Mouse (Mus musculus) embryonic facial prominence, embryonic 12.5 days (tissue): ENCODE data around the gene Zc3h6. TPM values are rescaled to one million over a fixed set of nuclear protein-coding genes. Genes with fewer than 3 reads are reported as not detected.
"Not testable (repeated sequence)": the region's sequence is repeated elsewhere in the genome, so short reads cannot be mapped to it uniquely, and the experiment has no call there.

Experiments used
- ATAC-seq: fragments of 200-750 bp; cut with Nextera tagmentation; 2 replicates; pipeline ENCODE4 v1.8.0; 2017; ENCODE audit not compliant: insufficient number of reproducible peaks, insufficient read depth, low FRiP score, low TSS enrichment
- H3K27ac ChIP-seq: fragments of 300-500 bp; sonication (generic); 2 replicates; pipeline ENCODE4 v1.5.1; 2016; ENCODE audit warnings: mild to moderate bottlenecking
- H3K27me3 ChIP-seq: fragments of 300-500 bp; sonication (generic); 2 replicates; pipeline ENCODE4 v1.6.1; 2016; ENCODE audit warnings: mild to moderate bottlenecking, moderate library complexity
- H3K36me3 ChIP-seq: fragments of 300-500 bp; sonication (generic); 2 replicates; pipeline ENCODE4 v1.6.1; 2016; ENCODE audit warnings: mild to moderate bottlenecking
- H3K4me1 ChIP-seq: fragments of 300-500 bp; sonication (generic); 2 replicates; pipeline ENCODE4 v1.6.1; 2016
- H3K4me2 ChIP-seq: fragments of 300-500 bp; sonication (generic); replicated peaks from 2 replicates; pipeline ENCODE4 v1.6.1; 2016; ENCODE audit warnings: mild to moderate bottlenecking, moderate library complexity
- H3K4me3 ChIP-seq: fragments of 300-500 bp; sonication (generic); 2 replicates; pipeline ENCODE4 v1.5.1; 2016; ENCODE audit warnings: mild to moderate bottlenecking
- H3K9ac ChIP-seq: fragments of 300-500 bp; sonication (generic); 2 replicates; pipeline ENCODE4 v1.6.1; 2016; ENCODE audit warnings: mild to moderate bottlenecking, moderate library complexity
- H3K9me3 ChIP-seq: fragments of 300-500 bp; sonication (generic); 2 replicates; pipeline ENCODE4 v1.6.1; 2016; ENCODE audit warnings: mild to moderate bottlenecking, moderate library complexity
- WGBS: fragments of 180-500 bp; shearing (Covaris S2); methylation state at CpG from one replicate; pipeline ENCODE4 v1.1.7; 2016; 5-methylcytosine and 5-hydroxymethylcytosine counted together
- polyA plus RNA-seq: library from polyadenylated mRNA; unstranded; fragments of >200 nt; fragmentation: Nextera tagmentation; extraction: Ambion mirVana; gene quantifications from 2 replicates; pipeline ENCODE4 v1.2.1, GENCODE M21; 2016

Gene Zc3h6
- polyA plus RNA-seq, 1 experiment from 2014 or later, result 3.3 TPM

GRCm38 (mm10) chr2:128967661-128968441 is 649 bp downstream of the Zc3h6 start, which contains the start of gene Gm10762:
Gm10762 (minus strand) TSS chr2:128967725.
- peak; percentile 78 for ATAC-seq
- WGBS, result under 1% methylated on average over 66 of the region's 80 CpGs

GRCm38 (mm10) chr2:128968475-128969083 is 1.4 kb downstream of the Zc3h6 start:
- no peak for ATAC-seq
- Histone ChIP-seq H3K27ac (peak overlapping the region; percentile 100), H3K4me1 (peaks cover 7% of the 10 kb centered on the region; the same call in 1 of the 2 replicates), H3K4me3 (peak overlapping the region; percentile 84), H3K36me3 (no peaks in the 10 kb centered on the region), H3K9ac (0 out of 2 replicates have a peak overlapping the region, but pooled peaks have one; percentile 98), H3K4me2 (peak overlapping the region; percentile 50), H3K27me3 (no peaks in the 10 kb centered on the region), H3K9me3 (no peaks in the 10 kb centered on the region)

More at GRCm38 (mm10) chr2:128967661-128968441, 649 bp downstream of the Zc3h6 start, which contains the start of gene Gm10762:
- Histone ChIP-seq H3K27me3 (no peaks in the 10 kb centered on the region), H3K9ac (peak within 1 kb of the TSS; percentile 98), H3K4me3 (peak within 1 kb of the TSS; percentile 84), H3K36me3 (no peaks in the 10 kb centered on the region), H3K9me3 (no peaks in the 10 kb centered on the region), H3K4me2 (peak within 1 kb of the TSS; percentile 50), H3K27ac (peak within 1 kb of the TSS; percentile 100), H3K4me1 (peaks cover 7% of the 10 kb centered on the region; the same call in 1 of the 2 replicates)

DNA sequence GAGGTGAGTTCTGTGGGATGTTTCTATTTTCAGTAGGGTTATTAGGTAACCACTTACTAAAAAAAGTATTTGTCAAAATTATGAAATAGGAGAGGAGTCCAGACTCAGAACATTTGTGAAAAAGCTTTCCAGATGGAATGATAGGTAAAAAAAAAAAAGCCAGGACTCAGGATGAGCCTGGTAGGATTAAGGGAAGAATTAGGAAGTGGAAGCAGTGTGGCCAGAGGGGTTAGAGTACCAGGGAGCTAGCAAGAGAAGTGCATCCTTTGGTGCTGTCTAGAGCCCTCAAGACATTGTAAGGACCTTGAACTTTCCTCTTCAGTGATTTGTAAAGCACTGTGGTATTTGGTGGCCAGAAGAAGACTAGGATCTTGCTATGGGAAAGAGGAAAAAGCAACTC is 5.1 kb downstream of the Zc3h6 start:
- H3K27ac ChIP-seq, result no peak overlapping the region

GRCm38 (mm10) chr2:128975572-128975971 is 8.4 kb downstream of the Zc3h6 start:
- H3K9ac ChIP-seq, result no peak overlapping the region
- no peak for ATAC-seq

More for the DNA sequence above, 5.1 kb downstream of the Zc3h6 start:
- no peak overlapping the region for H3K4me2 ChIP-seq
- no peaks in the 10 kb centered on the region for H3K9me3 ChIP-seq
- no peaks in the 10 kb centered on the region for H3K36me3 ChIP-seq
- no peak for ATAC-seq
- no peaks in the 10 kb centered on the region for H3K27me3 ChIP-seq
- no peak overlapping the region for H3K4me3 ChIP-seq
- no peak overlapping the region for H3K9ac ChIP-seq
- no peaks in the 10 kb centered on the region for H3K4me1 ChIP-seq

DNA sequence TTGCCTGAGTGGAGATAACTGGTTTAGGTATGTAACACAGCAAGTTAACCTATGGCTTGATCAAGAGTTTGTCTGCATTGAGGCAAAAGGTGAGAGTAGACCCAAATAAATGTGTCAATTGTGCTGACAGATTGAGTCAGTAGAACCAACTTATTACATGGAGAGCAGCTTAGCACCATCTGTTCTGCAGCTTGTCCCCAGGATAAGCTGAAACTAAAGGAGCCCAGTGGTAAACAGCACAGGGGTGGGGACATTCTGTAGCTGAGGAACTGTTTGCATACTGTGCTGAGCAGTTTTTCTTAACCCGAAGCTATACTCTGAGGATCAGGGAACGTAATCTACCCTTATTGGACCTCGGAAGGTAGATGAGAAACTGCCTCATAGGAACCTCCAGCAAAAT is 17.5 kb downstream of the Zc3h6 start:
- Histone ChIP-seq H3K4me2 (no peak overlapping the region), H3K9ac (no peak overlapping the region), H3K4me1 (no peaks in the 10 kb centered on the region), H3K27me3 (no peaks in the 10 kb centered on the region), H3K27ac (no peak overlapping the region), H3K9me3 (no peaks in the 10 kb centered on the region), H3K4me3 (no peak overlapping the region), H3K36me3 (no peaks in the 10 kb centered on the region)
- no peak for ATAC-seq
- WGBS, result 87% methylated on average over 3 of the region's 3 CpGs

More at GRCm38 (mm10) chr2:128975572-128975971, 8.4 kb downstream of the Zc3h6 start:
- Histone ChIP-seq H3K4me2 (no peak overlapping the region), H3K9me3 (no peaks in the 10 kb centered on the region), H3K4me1 (no peaks in the 10 kb centered on the region), H3K4me3 (no peak overlapping the region), H3K27ac (no peak overlapping the region), H3K36me3 (no peaks in the 10 kb centered on the region), H3K27me3 (no peaks in the 10 kb centered on the region)
- WGBS, result 73% methylated on average over 4 of the region's 4 CpGs

DNA sequence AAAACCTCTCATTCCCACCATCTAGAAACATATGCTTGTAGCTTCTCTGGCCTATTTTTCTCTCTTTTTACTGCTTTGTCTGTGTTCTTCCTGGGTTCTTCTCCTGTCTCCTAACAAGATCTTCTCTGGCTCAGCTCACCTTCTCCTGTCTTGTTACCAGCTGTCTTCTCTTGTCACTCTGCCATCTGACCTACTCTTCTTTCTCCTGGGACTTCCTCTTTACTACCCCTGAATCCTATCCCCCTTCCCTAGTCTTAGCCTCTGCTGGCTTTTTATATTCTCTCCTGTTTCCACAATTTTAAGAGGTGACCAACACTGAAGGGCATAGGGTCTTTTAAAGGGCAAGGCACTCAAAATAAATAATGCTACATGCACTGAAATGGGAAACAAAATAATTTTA is 37.7 kb downstream of the Zc3h6 start:
- Histone ChIP-seq H3K4me2 (no peak overlapping the region), H3K4me1 (no peaks in the 10 kb centered on the region), H3K27me3 (no peaks in the 10 kb centered on the region), H3K9me3 (no peaks in the 10 kb centered on the region), H3K4me3 (no peak overlapping the region), H3K27ac (no peak overlapping the region), H3K36me3 (no peaks in the 10 kb centered on the region), H3K9ac (no peak overlapping the region)
- no peak for ATAC-seq

DNA sequence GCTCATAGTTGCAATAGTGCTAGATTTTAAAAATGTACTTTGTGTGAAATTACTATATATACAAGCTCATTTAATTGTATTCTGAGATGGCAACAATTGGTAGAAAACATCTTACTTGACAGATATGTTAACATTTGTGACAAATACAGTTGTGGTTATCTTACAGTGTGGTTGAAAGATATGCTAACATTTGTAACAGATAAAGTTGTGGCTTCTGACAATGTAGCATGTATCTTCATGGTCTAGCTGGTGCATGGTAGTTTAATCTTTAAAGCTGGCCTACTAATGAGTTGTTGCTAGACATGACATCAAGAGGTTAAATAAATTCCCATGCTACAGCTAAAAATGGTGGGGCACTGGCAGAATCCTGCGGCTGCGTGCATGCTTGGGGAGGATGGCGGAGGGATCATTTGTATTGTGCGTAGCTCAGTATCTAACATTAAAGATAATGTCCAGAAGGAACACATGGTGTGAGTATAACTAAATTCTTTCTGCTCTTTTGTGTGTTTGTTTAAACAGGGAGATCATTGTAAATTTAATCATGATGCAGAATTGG is 39.1 kb downstream of the Zc3h6 start:
- Histone ChIP-seq H3K4me3 (no peak overlapping the region), H3K36me3 (no peaks in the 10 kb centered on the region), H3K27me3 (no peaks in the 10 kb centered on the region), H3K4me2 (no peak overlapping the region), H3K27ac (no peak overlapping the region), H3K9ac (no peak overlapping the region), H3K4me1 (no peaks in the 10 kb centered on the region), H3K9me3 (no peaks in the 10 kb centered on the region)
- 79% methylated on average over 4 of the region's 4 CpGs for whole genome bisulfite sequencing
- no peak for ATAC-seq

DNA sequence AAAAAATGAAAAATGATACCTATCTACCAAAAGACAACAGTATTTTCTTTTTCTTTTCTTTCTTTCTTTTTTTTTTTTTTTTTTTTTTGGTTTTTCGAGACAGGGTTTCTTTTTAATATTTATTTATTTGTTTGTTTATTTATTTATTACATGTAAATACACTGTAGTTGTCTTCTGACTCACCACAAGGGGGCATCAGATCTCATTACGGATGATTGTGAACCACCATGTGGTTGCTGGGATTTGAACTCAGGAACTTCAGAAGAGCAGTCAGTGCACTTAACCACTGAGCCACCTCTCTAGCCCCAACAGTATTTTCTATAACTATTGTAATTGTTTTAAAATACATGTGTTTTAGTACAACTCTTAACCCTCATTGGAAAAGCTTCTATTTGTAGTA is 41.7 kb downstream of the Zc3h6 start:
- not testable (repeated sequence) for H3K27ac ChIP-seq, H3K27me3 ChIP-seq, H3K9ac ChIP-seq, H3K4me3 ChIP-seq, H3K4me2 ChIP-seq, H3K9me3 ChIP-seq, ATAC-seq, H3K4me1 ChIP-seq, H3K36me3 ChIP-seq
- WGBS, result 76% methylated on average over 2 of the region's 2 CpGs

DNA sequence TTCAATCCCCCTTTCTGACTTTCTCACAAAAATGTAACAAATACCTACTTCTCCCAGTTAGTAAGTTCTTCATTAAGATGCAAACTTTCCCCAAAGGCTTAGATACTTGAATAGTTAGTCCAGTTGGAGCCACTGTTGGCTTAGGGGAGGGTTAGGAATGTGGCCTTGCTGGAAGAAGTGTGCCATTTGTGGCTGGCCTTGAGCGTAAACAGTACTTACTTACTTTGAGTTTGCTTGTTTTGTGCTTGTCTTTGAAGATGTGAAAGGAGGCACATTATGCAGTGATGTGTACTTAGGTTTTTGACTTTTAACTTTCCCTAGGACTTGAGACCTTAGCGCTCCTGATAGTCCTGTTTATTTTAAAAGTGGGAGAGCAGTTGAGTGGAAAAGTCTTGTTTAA is 52.9 kb downstream of the Zc3h6 start:
- WGBS, result 70% methylated on average over 2 of the region's 2 CpGs

DNA sequence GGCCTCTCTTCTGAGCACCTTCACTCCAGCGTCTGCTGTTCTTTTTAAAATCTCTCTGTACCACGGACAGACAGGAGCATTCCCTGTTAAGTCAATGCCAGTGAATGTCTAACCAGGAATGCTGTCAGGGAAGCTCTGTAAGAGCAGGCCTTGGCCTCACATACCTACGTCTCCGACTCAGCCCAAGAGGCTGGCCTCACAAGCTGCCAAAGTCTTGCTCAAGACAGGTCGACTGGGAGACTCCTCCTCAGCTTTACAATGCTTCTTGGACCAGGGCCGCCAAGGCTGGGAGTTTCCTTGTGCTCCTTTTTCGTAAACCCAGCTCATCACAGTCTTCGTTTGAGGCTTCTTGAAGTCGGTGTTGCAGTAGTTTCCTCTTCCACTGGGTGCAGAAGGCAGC is 57.6 kb downstream of the Zc3h6 start:
- Histone ChIP-seq H3K9ac (no peak overlapping the region), H3K4me1 (no peaks in the 10 kb centered on the region), H3K36me3 (no peaks in the 10 kb centered on the region), H3K9me3 (no peaks in the 10 kb centered on the region), H3K27me3 (no peaks in the 10 kb centered on the region), H3K4me3 (no peak overlapping the region), H3K27ac (no peak overlapping the region), H3K4me2 (no peak overlapping the region)
- ATAC-seq, result no peak
- WGBS, result 83% methylated on average over 9 of the region's 9 CpGs

More for the DNA sequence above, 52.9 kb downstream of the Zc3h6 start:
- H3K4me1 ChIP-seq, result no peaks in the 10 kb centered on the region
- no peak for ATAC-seq
- H3K27ac ChIP-seq, result no peak overlapping the region
- H3K4me2 ChIP-seq, result no peak overlapping the region
- H3K9ac ChIP-seq, result no peak overlapping the region
- H3K27me3 ChIP-seq, result no peaks in the 10 kb centered on the region
- H3K9me3 ChIP-seq, result no peaks in the 10 kb centered on the region
- 0 out of 2 replicates have a peak, but pooled peaks cover 5% of the 10 kb centered on the region for H3K36me3 ChIP-seq
- H3K4me3 ChIP-seq, result no peak overlapping the region

DNA sequence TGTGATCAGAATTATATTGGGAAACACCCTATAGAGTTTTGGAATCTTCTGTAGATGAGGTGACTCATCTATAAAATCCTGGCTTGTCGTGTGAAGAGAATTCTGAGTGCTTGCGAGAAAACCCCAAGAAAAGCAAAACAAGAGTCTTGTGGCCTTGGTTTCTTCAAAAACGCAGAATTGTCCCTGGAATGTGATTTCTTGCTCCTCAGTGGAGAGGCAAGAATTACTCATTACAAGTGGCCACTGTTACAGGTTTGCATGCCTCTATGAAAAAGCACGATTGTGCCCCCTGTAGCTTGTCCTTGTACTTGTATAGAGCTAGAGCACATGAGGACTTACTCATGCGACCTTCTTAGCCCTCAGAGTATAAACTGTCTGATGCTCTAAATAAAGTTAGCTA is 68.2 kb downstream of the Zc3h6 start:
- H3K4me1 ChIP-seq, result peaks cover 11% of the 10 kb centered on the region
- no peak overlapping the region for H3K4me2 ChIP-seq
- 83% methylated on average over 5 of the region's 5 CpGs for WGBS
- no peaks in the 10 kb centered on the region for H3K36me3 ChIP-seq
- no peak overlapping the region for H3K9ac ChIP-seq
- no peaks in the 10 kb centered on the region for H3K9me3 ChIP-seq
- no peak for ATAC-seq
- H3K27me3 ChIP-seq, result peaks cover 37% of the 10 kb centered on the region
- H3K27ac ChIP-seq, result no peak overlapping the region
- H3K4me3 ChIP-seq, result no peak overlapping the region
